Mouse (Mus musculus) yolk sac, embryonic 10.5 days (tissue): ENCODE data around the gene Atxn1.

Experiments used
- DNase-seq: peaks from one replicate; pipeline ENCODE4 v3.0.0-alpha.2; 2017; ENCODE audit warnings: low spot score

Gene Atxn1

DNA sequence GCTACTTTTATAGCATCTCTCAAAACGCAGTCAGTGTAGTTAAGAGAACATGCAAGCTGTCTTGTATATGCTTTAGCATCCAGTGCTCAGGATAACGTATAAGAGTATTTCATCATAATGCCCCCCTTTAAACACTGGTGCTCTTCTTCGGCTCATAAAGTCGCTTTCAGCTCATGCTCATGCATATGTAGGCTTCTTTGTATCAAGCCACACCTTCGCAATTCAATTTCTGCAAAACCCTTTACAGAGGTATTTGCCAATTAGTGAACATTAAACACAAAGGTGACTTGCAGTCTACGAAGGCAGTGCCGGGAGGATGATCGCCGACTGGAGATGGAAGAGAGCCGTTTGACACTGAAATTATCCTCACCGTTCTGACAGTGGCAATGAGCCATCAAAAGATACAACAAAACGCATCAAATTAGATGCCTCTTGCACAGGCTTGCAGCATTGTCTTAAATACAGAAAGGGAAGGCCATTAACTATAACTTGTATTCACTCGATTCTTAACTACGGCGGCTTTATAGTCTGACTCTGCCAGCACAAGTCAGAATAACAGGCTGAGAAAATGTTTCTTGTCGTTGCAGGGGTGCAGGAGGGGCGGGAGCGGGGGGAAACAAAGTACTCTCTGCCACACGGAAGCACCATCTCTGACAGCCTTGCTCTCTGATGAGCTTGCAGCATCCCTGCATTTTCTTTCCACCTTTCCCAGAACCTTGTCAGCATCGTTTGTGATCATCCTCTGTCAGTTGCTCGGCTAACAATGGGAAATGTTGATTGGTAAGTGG is 191.2 kb downstream of the Atxn1 start:
- DNase-seq: no peak

DNA sequence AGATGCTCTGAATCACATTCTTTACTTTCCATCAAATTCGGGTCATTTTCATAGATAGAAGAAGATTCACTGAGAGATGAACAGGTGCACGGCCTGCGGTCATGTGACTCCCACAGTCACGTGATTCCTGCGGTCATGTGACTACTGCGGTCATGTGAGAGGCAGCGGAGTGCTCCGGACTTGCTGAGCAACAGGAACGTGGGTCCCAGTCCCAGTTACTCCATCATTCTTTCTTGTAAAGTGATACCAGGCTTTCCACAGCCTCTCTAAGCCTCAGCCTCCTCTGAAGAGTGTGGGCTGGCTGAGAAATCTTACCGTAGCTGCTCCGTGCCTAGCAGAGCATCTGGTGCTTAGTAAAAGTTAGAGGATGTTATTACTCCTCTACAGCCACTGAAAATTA is 195.1 kb downstream of the Atxn1 start:
- DNase-seq: no peak

DNA sequence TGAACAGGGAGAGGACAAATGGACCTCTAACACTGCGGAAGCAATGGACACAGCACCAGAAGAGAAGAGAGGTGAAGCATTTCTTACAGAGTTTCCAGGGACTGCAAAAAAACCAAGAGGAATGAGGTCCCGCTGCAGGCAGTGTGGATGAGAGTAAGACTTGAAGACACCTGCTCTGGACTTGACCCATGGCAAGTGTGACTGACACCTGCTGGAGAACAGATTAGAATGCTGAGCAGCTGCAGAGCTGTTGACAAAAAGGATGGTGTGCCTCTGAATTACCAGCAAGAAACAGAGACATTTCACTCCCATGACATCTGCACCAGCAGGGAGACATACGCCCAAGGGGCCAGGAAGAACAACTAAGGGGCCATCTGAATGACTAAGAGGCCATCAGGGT is 196.6 kb downstream of the Atxn1 start:
- DNase-seq: no peak

DNA sequence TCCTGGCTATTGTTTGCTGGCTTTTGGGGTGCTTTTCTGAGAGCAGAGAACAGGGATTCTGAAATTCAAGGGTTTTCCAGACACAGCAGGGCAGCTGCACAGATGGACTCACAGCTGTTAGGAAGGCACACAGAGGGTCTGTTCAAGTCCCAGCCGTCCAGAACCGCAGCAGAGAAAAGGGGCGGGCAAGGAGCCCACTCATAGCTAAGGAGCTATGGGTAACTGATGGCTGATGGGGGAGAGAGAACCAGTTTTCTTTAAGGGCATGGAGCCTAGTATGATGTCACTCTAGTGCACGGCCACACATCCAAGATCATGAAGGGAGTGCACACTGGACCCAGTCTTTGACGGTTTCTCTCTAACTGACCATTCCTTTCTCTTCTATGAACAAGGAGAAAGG is 200.5 kb downstream of the Atxn1 start:
- DNase-seq: no peak

DNA sequence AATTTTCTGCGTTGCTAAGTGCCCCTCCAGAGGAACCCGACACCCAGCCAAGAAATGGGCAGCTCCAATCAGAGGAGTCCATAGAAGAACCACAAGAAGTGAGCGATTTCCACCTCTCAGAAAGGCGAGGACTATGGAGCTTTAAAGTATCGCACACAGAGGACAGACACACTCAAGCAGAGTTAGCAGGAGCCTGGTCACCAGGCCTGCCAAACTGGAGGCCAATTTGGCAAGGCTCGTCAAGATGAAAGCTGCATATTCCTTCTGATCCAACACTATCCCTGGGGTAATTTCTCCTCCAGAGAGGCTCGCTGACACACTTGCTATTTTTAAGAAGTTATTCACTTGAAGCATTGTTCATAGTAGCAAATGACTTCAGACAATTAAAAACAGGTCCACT is 202.5 kb downstream of the Atxn1 start:
- no peak for DNase-seq

DNA sequence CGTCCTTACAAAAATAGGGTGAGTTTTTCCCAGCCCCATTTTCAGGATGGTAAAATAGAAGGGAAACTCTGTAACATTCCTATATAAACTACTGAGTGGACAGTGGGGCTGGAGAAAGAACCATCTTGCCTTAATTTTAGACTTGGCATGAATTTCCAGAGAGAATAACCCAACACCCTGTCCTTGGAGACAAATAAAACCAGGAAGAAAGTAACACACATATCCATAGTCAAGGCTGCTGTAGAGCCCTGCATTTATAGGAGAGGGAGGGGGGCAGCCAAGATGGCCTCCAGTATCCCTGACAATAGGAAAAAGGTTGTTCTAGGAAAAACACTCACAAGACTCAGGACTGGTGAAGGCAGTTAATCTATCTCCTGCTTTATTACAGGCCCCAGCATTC is 210.3 kb downstream of the Atxn1 start:
- DNase-seq: no peak

DNA sequence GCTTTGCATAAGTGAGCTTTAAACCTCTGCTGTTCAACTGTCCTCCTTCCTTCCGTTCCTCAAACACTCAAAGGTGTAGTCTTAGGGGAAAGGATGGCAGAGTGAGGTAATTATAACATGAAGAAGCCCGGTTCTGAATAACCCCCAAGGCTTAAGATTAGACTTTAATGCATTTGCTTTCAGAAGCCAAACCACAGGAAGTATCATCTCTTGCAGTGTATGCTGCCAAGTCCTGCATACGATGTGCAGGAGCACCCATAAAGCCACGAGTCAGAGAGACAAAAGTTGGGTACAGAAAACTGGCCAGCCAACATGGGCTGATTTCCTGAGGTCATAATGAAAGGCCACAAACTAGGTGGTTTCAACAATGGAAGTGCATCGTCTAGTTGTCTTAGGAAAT is 212.3 kb downstream of the Atxn1 start:
- no peak for DNase-seq

DNA sequence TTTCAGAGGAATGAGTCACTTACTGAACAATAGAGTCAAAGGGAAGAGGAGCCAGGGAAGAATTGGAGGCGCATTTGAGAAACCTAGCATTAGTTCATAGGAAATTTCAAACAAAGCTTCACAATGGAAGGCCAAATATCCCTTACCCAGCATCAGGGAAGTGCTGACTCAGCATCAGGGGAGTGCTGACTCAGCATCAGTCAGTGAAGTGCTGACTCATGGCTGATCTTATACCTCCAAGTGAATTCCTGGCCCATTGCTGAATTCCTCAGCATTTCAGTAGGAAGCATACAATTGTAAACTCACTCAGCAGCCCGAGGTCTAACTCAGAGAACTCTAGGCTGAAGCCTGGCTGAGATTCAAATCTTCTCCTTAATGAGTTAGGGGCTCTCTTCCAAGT is 213.6 kb downstream of the Atxn1 start:
- DNase-seq: no peak

DNA sequence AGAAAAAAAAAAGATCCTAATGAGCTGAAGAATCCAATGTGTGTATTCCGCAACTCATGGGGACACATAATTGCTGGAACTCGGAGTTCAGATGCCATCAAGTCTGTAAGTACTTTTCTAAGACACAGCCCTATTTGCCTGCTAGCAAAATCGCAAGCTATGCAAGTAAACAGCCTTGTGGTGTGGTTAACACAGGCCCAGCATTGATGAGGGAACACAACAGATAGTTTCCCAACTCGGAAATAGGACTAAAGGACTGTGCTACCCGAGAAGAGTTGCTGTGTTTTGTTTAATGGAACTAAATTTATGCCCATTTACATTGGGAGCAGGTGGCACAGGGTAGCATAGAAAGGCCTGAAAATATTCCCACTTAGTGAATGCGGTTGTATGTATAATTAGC is 214.2 kb downstream of the Atxn1 start:
- no peak for DNase-seq

DNA sequence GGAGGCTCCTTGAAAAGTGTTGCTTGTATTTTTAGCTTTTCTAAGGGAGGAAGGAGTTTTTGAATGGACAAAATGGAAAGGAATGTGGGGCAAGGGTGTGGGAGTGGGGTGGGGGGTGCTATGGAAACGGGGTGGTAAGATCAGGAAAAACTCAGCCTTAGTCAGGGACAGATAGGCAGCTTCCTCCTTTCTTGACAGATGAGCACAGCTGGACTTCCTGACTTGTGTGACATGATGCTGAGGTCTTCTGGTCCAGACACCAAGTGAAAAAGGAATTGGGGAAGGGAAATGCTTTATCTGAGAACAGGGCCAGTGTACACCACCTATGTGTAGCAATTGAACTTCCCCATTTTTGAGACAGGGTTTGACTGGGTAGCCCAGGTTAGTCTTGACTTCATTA is 214.9 kb downstream of the Atxn1 start:
- no peak for DNase-seq

DNA sequence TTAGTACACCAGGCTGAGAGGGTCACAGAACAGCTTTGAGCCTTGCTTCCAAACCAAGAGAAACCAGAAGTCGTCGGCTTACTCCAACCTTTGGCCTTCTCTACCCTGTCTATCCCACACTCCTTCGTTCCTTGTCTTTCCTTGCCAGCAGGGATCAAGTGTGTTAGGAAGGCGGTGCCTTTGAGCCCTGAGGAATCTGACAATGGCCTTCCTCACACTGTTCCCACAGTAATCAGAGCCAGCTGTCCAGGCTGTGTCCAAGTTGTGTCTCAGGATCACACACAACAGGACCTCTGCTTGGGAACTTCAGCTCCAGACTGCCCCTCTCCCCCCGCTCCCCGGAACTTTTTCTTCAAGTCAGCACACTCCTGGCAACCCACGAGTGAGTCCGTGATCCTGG is 215.6 kb downstream of the Atxn1 start:
- DNase-seq: no peak

DNA sequence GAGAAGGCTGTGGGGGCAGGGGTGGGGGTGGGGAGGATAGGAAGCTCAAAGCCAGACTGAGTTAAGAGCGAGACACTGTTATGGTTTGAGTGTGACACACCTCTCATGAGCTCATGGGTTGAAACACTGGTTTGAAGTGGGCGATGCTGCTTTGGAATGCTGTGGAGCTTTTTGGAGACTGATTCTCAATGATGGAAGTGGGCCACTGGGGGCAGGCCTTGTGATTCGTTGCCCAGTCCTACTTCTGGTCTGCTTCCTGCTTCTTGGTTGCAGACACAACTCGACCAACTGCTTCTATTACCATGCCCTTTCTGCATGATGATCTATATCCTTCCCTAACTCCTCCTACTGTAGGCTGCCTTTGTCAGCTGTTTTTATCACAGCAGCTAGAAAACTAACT is 216.1 kb downstream of the Atxn1 start:
- DNase-seq: no peak

DNA sequence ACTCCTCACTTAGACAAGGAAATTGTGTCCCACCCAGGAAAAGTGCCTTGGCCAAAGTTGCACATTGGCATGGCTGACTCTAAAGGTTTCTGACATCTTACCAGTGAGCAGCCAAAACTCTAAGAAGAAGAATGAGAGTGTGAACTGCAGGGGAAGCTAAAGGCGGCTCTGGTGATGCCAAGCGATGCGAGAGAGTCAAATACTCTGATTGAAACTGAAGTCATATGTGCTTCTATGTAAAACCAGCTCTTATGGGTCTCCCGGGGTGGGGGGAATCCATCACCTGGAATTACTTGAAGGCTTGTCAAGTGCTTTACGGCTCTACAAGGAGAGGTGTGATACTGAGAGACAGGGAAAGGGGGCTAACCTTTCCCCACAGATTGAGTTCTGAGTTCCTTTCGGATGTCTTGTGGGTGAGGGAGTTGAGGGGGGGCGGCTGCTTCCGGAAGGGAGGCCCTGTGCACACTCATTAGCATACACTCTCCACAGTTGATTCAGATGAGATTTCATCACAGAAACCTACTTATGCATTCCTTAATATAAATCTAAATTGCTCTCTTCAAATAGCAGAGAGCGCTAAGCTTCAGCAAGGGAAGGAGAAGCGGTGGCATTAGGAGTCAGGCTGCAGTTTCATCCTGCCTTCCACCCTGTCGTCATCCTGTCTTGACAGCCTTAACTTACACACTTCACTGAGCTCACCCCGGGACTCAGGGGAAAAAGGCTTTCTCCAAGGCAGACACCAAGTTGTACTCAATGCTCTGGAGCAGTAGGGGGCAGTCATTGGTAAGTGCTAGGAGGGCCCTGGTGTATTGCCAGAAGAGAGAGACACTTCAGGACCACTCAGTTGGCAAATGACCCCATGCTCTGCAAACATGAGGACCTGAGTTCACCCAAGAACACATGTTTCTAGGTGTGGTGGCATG is 218.7 kb downstream of the Atxn1 start:
- DNase-seq: no peak

DNA sequence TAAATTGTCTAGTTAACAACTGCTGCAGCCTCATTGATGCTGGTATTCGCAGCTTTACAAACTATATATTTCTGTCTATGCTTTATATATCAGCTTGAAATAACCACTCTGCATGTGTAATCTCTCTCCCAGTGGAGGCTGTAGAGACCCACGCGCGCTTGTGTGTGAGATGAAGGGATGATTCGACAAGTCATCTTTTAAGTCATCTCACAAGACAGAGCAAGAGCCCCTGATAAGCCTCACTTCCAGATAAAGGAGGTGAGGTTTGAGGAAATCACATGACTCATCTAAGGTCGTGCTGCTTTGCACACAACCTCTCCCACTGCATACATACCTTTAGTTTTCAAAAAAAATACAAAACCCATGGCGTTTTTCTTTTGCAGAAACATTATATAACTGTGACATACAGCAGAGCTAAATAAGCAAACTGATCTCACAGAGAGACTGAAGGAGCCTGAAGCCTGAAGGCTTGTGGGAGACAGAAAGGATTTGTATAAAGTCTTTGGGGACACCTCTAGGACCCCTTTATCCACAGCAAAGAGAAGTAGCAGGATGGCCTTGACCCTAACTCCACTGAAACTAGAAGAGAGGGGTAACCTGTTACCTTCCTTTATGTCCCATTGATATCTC is 219.9 kb downstream of the Atxn1 start:
- no peak for DNase-seq

DNA sequence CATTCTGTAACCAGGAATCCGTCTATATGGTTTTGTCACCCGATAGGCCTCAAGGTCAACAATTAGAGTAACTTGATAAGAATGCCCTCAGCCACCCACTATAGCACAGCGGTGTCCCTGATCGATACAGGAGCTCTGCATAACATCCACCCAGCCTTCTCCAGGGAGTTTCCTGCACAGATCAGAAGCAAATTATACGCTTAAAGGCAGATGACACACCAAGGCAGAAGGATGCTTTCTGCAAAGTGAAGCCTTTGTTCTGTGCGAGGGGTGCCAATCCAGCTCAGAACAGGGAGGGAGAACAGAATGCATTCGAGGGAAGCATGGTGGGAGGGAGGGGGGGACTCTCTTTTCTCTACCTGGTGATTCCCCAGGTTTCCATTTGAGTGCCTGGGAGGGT is 221.0 kb downstream of the Atxn1 start:
- DNase-seq: no peak

DNA sequence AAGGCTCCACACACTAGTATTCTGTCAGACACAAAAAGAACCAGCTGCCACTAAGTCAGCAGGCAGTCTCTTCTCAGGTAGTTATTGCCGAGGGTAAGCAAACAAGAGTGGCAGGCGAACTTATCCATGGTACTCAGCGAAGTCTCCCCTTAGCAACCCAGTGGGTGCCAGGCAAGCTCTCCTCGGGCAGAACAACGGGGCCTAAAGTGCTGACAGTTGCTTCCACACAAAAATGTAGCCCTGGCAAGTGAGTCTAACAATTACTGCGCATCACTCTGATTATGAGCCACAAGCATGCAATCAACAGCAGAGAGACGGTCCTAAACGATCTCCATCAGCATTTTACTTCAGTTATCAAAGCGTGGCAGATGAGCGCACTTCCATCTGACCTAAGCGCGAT is 224.4 kb downstream of the Atxn1 start:
- DNase-seq: no peak

DNA sequence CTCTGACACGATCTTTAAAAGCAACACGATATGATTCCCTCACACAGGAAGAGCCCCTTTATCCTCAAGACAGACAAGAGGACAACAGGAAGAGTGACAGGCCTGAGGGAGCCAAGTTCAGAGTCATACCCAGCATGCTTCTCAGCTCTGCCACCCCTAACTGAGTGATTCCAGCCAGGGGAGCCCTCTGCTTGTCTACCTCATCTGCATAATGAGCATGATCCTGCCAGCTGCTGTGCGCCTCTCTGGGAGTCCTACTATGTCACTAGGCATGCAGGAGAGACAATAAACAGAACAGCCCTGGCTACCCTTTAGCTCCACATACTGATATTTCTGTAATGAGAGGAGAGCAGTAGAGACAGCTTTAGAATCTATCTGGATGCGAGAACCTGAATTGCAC is 228.6 kb downstream of the Atxn1 start:
- no peak for DNase-seq

DNA sequence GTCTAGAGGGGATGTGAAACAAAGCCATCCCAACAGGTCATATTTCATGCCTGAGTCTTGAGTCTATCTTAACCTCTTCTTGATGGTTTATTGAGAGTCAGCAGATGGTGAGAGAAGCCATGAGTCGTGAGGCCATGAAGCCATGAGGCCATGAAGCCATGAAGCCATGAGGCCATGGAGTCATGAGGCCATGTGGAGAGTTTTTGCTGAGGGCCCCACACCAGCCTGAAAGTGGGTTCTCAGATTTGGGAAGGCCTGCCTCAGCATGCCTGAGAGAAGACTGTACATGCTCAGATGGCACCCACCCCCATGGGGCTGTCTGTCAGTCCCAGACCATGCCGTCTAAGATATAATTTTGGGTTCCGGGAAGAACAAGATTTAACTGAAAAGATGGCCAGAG is 229.0 kb downstream of the Atxn1 start:
- DNase-seq: no peak

DNA sequence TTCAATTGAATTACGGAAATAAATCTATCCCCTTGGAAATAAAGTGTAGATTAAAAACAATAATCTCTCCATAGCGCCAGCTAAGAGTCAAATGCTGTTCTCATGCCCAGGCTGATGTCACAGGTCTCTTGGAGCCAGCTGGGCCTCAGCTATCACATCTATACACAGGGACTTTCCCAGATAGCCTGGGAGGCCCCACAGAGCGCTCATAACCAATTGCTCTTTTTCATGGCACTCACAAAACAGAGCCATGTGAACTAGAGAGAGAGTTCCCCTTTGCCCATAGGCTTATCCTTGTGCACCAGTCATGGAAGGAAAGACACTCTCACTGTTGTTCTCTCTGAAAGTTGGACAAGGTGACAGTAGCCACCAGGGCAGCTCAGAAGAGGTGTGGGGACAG is 230.3 kb downstream of the Atxn1 start:
- DNase-seq: no peak

DNA sequence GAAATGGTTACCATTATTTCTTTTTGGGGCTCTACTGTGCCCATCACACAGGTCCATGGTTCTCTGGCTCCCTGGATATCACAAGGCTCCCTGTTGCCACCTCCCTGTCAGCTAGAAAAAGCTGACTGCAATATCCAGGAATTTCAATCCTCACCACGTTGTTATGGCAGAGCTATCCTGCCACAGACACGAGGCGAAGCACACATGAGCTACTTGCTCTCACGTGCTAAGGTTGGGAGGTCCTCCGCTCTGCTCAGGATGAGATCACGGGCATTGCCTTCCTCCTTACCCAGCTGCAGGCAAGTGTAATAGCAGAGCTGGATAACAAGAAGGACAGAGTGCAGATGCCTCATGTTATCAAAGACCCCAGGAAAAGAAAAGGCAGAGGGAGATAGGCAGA is 232.2 kb downstream of the Atxn1 start:
- no peak for DNase-seq

DNA sequence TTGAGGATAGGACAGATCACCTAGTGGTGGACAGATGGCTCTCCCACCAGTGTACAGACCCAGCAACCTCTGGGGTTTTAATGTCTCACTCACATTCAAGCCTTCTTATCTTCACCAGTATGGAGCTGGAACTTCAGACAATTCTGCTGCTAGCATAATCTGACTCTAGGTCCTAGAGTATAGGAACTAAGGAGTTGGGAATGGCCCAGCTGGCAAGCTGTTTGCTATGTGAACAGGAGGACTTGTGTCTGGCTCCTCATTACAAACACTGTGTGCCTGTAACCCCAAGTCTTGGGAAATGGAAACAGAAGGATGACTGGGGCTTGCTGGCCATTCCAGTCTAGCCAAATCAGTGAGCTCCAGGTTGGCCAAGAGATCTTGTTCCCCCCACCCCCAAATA is 237.9 kb downstream of the Atxn1 start:
- no peak for DNase-seq

DNA sequence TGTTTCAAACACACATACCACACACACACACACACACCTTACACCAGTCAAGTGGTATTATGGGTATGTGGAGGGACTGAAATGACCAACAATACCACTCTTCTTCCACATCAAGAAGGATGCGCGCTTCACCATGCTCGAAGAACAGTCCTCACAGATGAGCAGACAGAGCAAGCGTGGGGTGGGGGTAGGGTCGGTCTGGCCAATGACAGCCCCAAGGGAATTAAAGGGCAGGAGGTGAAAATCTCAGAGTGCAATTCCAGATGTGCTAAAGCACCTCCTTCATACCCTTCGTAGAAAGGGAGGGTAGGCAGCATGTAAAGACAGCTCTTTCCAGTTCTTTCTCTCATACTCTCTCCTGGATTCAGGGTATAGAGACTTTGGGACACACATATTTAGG is 238.6 kb downstream of the Atxn1 start:
- DNase-seq: no peak
